Mouse (Mus musculus) spleen, adult 2 months (tissue): ENCODE measurements around the gene Wfikkn2.

ENCODE experiments used
- CTCF ChIP-seq: fragments of 200-500 bp; IDR thresholded peaks from 2 replicates; pipeline ENCODE4 v1.5.1; 2011; ENCODE audit warnings: mild to moderate bottlenecking, inconsistent platforms; ENCODE audit not compliant: insufficient read depth, insufficient read length, insufficient replicate concordance; ENCODE audit errors: extremely low read depth
- POLR2A ChIP-seq: fragments of 200-500 bp; IDR thresholded peaks from 2 replicates; pipeline ENCODE4 v1.6.1; 2011; ENCODE audit warnings: low read depth, low read length, inconsistent platforms

GRCm38 (mm10) chr11:94245955-94246788 lies at the start of gene Wfikkn2:
- TF ChIP-seq CTCF (no peak), POLR2A (no peak)
